Mouse (Mus musculus) spleen, embryonic (tissue): Measurements from ENCODE around the gene Elp5.

Experiments used
- CTCF ChIA-PET: fragments of 350-600 bp; sonication (Branson Sonifier 250); formaldehyde crosslinking; loops from one replicate; lab custom pipeline; 2022; lab: Charles Lee

Elp5 gene

DNA sequence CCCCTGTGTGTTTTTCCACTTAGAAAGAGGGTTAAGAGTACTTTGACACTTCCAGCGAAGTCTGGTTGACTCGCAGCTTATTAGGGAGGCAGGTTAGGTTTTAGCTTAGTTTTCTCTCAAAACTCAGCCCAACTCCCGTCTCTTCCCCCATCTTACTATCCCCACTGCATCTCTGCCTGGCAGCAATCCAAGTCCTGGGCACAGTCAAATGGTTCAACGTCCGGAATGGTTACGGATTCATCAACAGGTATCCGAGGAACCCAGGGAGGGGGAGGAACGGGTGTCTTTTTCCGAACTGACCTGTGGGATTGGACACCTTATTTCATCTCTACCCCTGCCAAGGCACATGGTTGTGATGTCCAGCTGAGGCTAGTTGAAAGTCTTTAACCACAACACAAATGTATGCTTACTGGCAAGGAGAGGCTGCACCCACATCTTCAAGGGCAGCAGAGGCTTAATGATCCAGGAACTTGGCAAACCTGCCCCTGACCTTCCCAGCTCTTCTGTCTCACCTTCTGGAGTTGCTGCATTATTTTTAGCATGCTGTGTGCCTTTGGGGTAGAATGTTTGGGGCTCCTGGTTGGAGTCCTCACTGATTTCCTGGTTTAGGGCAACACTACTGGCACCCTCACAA is 45.5 kb downstream of the Elp5 start:
- CTCF ChIA-PET = interaction anchor here (0.5 to 0.6 kb wide), 2 partner anchors 15 to 85 kb away, joined by 3 to 15 read pairs; no protein-coding TSS in a partner anchor

DNA sequence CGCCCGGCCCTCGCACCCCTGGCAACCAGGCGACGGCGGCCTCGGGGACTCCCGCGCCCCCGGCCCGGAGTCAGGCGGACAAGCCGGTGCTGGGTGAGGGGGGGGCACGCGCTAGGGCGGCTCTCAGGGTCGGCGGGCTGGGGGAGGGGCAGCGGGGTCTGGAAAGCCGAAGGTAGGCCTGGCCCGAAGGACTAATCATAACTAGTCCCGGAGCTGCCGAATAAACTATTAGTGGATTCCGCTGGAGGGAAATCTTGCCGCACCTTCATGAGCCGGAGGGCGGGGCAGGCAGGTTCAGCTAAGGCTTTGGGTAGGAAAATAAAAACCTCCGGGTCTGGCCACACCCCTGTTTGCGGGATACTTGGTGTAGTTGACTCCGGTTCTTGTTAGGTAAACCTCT is 46.2 kb downstream of the Elp5 start:
- CTCF ChIA-PET = interaction anchor here (0.5 to 0.6 kb wide), 2 partner anchors 15 to 205 kb away, joined by 3 to 7 read pairs; no protein-coding TSS in a partner anchor

DNA sequence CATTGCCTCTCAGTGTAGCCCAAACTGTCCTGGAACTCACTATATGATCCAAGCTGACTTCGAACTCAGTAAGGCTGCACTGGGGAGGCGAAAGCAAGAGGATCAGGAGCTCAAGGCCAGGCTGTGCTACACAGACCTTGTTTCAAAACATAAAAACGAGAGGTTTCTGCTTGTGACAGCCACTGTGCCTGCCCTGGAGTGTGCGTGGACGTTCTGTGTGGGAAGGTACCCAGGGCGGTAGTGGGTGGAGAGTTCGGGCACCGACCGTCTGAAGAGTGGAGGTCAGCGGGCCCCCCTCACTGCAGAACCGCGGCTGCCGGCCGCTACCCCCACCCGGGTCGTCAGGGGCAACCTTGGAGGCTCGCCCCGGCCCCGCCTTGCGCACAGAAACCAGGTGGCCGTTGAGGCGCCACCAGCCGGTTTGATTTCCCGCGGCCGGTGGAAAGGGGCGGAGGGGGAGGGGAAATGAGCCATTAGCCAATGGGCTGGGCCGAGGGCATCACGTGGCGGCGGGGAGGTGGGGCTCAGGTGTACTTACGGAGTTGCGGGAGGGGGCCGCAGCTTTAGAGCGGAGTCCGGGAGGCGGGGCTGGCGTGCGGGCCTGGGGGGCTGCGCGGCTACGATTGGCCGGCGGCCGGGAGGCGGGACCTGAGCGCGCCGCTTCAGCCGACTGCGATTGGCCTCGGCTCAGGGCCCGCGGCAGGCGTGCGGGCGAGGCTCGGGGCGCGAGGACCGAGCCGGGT is 47.0 kb downstream of the Elp5 start, which contains the start of gene Ybx2:
Gene Ybx2 (plus strand): TSS at position 660 of the 743 bp plus-strand sequence.
- CTCF ChIA-PET = interaction anchor here (0.5 to 2.0 kb wide), 4 partner anchors 12 to 204 kb away, joined by 3 to 20 read pairs (median 5); no protein-coding TSS in a partner anchor

DNA sequence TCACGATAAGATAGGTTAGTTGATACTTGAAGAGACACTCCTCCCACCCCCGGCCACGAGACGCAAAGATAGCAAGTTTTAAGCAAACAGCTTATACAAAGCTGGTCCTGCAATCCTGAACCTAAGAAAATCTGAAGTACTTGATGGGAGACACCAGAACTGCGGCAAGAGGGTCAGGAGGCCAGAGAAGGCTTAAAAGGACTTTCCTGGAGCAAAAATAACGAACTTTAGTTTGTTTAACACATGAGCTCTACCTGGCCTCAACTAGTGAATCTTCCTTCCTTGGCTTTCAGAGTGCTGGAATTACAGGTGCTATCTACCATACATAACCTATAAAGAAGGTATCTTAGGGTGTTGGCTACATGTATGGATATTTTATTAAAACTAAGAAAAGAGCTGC is 47.6 kb downstream of the Elp5 start:
- CTCF ChIA-PET = interaction anchor here (0.6 to 2.0 kb wide), 3 partner anchors 12 to 142 kb away, joined by 3 to 20 read pairs (median 3); no protein-coding TSS in a partner anchor

DNA sequence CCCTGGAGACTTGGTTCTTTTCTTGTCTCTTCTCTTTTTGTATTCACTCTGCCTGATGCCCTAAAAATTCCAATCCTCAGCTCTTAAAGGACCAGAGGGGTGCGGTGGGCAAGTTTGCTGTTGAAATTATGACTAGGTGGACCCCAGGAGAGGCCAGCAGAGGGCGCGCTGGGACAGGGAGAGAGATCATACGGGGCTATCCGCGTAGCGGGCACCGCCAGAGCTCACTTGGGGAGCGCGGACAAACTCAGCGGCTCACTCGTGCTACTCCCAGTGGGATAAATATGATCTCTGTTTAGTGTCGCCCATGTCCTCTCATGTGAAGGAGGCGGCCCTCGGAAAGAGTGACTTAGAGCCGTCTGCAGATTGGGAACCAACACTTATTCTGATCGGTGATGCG is 48.1 kb downstream of the Elp5 start:
- CTCF ChIA-PET = interaction anchor here (0.5 to 2.0 kb wide), 6 partner anchors 13 to 204 kb away, joined by 3 to 20 read pairs (median 3); partner anchors contain the start of gene Tmem102

- CTCF ChIA-PET = interaction anchor here (0.5 to 1.6 kb wide), 3 partner anchors 16 to 373 kb away, joined by 8 to 9 read pairs (median 8); no protein-coding TSS in a partner anchor
Observed at GRCm38 (mm10) chr11:69933066-69933465, 49.3 kb downstream of the Elp5 start.

GRCm38 (mm10) chr11:69932254-69932653 is 50.1 kb downstream of the Elp5 start:
- CTCF ChIA-PET = interaction anchor here (0.7 to 1.6 kb wide), 5 partner anchors 9 to 100 kb away, joined by 3 to 8 read pairs (median 5); partner anchors contain the start of gene Eif5a

DNA sequence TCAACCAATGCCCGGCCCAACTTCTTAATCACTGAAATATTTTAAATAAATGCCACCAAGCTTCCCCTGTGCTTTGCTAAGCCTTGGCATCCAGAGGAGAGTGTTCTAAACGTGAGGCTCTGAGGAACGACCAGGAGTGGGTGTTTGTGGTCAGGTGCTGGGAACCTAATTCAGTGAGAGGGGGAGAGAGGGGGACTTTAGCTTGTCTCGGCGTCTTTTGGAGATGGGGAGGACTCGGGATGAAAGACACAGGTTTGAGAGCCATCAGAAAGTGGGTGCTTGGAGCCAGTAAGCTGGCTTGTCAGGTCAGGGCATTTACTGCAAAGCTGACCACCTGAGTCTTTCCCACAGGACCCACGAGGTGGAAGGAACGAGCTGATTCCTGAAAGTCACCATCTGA is 50.5 kb downstream of the Elp5 start:
- CTCF ChIA-PET = interaction anchor here (0.9 to 1.6 kb wide), 4 partner anchors 9 to 17 kb away, joined by 3 to 8 read pairs (median 4); partner anchors contain the start of gene Eif5a

DNA sequence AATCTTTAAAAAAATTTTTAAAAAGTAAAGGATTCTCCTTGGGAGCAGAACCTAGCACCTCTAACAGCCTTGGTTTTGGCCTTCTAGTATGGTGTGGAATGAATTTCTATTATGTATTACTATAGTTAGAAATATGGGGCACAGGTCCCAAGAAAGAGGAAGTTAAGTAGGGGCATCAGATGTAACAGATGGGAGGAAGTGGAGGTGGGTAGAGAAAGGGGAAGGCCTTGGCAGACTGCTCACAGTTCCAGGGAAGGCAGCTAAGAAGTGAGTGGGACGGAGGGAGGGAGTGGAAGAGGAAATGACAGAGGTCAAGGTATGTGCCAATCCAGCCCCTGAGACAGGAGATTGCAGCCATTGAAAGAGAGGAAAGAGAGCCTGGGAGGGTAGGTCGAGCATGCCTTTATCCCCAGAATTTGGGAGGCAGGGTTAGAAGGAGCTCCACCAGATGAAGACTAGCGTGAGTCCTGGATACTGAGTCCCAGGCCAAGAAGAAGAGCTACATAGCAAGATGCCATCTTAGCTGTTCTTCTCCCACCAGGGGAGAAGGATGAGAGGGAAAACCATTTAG is 51.3 kb downstream of the Elp5 start:
- CTCF ChIA-PET = interaction anchor here (0.6 to 1.4 kb wide), 5 partner anchors 8 to 291 kb away, joined by 3 to 7 read pairs (median 4); partner anchors contain the start of gene Eif5a

- CTCF ChIA-PET = interaction anchor here (0.6 kb wide), 1 partner anchor 292 kb away, joined by 7 read pairs; no protein-coding TSS in a partner anchor
Observed at GRCm38 (mm10) chr11:69930176-69930575, 52.1 kb downstream of the Elp5 start.

GRCm38 (mm10) chr11:69929712-69930111 is 52.6 kb downstream of the Elp5 start:
- CTCF ChIA-PET = no interaction called here

GRCm38 (mm10) chr11:69927501-69927900 is 54.8 kb downstream of the Elp5 start:
- CTCF ChIA-PET = interaction anchor here (0.6 kb wide), 2 partner anchors 33 to 119 kb away, joined by 6 to 27 read pairs; no protein-coding TSS in a partner anchor

- CTCF ChIA-PET = interaction anchor here (0.7 to 1.1 kb wide), 2 partner anchors 9 to 34 kb away, joined by 4 to 7 read pairs; no protein-coding TSS in a partner anchor
Observed at GRCm38 (mm10) chr11:69922796-69923195, 59.5 kb downstream of the Elp5 start.

DNA sequence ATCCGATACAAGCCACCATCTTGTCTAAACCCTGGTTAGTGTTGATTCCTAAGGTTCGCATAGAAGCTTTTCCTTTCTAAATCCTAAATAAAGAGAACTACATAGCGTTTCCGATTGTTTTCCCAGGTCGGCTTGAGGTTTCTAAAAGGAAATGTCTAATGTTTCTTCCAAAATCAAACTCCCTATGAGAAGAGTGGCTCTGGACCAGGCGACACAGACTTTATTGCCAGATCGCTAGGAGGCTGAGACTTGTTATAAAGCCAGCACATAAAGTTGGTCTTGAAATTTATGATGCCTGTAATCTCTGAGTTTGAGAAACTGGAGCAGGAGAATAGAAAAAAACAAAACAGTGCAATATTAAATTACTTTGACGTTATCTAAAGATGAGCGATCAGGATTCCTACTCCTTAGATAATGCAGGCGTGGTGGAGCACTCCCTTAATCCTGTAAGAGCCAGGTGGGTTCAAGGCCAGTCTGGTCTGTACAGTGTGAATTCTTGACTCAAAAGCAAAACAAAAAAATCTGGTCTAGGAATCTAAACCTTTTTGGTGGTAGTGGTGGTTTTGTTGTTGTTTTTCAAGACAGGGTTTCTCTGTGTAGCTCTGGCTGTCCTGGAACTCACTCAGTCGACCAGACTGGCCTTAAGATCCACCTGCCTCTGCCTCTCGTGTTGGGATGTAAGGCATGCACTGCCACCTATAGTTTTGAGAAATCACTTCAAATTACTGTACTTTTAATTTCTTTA is 60.1 kb downstream of the Elp5 start:
- CTCF ChIA-PET = interaction anchor here (0.5 to 2.6 kb wide), 4 partner anchors 10 to 40 kb away, joined by 3 to 7 read pairs (median 6); no protein-coding TSS in a partner anchor

GRCm38 (mm10) chr11:69921114-69922011 is 61.0 kb downstream of the Elp5 start, which contains the start of gene Eif5a:
TSS of gene Eif5a (minus strand) at chr11:69921958.
- CTCF ChIA-PET = interaction anchor here (0.5 to 2.6 kb wide), 4 partner anchors 10 to 122 kb away, joined by 3 to 7 read pairs (median 4); no protein-coding TSS in a partner anchor

GRCm38 (mm10) chr11:69920266-69921031 is 61.9 kb downstream of the Elp5 start:
- CTCF ChIA-PET = interaction anchor here (0.6 to 2.6 kb wide), 4 partner anchors 11 to 121 kb away, joined by 3 to 7 read pairs (median 4); no protein-coding TSS in a partner anchor

- CTCF ChIA-PET = interaction anchor here (0.9 to 2.6 kb wide), 2 partner anchors 13 to 36 kb away, joined by 3 to 7 read pairs; no protein-coding TSS in a partner anchor
Observed at GRCm38 (mm10) chr11:69919661-69920265, 62.6 kb downstream of the Elp5 start.

DNA sequence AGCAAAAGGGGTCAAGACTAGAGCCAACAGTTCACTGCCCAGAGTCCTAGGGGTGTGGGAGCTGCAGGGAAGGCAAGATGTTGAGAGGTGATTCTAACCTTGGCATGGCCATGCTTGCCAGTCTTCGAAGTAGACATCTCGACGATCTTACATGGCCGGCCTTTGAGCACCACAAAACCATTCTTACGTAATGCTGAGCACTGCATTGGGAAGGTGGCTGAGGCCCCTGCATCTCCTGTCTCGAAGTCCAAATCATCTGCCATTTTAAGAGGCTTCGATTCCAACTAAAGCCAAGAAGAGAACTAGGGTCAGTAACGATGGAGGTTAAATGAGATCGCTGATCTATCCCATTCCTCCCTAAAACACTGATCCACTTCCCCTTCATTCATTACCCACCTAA is 63.3 kb downstream of the Elp5 start:
- CTCF ChIA-PET = no interaction called here
